Mouse (Mus musculus) spleen, postnatal 10 days (tissue): ENCODE measurements at regions not wholly inside any gene's neighbourhood (a gene's known extent, or its start where the extent isn't known, plus 50 kb on each side); places are given as distances from the start of the nearest gene placed in this dataset.

Experiments
- DNase-seq, 2 experiments: peaks; one replicate each; pipeline ENCODE4 v3.0.0; 2021 to 2022; ENCODE audit warnings: low spot score in 2 of 2

DNA sequence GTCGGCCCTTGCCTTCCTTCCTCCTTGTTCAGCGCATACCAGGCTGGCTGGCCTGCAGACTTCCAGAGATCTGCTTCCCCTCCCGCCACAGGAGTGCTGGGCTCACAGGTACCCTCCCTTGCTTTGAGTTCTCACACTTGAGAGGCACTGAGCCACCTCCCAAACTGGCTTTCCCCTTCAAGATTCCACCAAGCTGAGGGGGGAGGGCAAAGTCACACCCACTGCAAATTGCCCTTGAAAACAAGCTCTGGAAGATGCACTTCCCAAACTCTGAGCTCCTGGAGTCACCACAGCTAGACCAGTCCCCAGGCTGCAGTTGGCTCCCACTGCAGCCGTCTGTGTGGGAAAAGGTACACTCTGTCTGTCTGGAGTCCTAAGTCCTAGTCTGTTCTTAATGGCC is 142.1 kb upstream of the Slc22a12 start:
- no peak for DNase-seq

DNA sequence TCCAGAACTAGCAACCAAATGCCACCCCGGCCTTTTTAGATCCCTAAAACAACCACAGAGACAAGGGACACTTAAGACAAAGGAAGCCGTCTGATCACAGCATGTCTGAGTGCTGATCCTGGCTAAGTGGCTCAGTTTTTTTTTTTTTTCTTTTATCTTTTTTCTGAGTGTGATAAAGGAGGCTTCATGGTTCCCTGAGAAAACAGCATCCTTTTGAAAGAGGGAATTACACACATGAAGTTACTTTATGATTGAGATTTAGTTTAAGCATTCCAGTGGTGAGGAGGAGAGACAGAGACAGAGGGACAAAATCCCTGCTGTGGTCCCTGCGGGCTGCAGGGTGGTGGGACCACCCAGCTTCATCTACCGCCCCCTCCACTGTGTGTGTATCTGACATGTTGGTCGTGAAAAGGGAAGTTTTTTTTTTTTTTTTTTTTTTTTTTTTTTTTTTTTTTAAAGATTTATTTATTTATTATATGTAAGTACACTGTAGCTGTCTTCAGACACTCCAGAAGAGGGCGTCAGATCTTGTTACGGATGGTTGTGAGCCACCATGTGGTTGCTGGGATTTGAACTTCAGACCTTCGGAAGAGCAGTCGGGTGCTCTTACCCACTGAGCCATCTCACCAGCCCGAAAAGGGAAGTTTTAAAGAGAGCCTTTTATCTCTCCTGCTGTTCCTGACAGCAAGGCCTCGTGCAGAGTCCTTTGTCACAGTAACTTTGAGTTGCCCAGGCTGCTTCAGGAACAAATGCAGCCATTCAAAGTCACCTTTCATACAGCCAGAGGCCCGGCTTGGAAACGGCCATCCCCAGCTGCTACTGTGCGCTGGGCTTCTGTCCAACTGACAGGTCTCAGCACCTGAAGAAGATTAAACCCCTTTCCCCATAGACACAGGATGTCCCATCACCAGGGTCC is 136.8 kb upstream of the Slc22a12 start:
- no peak for DNase-seq

DNA sequence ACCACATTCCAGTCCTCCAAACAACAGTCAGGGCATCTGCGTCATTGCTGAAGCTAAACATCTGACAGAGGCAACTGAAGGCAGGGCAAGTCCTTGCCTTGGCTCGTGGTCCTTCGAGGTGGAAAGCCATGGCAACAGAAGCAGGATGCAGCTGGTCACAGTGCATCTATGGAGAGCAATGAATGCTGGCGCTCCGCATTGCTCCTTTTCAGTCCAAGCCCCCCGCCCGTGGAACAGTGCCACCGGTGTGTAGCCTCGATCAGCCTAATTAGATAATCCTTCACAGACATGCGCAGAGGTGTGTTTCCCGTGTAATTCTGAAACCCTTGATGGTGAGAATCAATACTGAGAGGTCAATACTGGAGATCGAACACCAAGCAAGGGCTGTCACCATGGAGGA is 134.7 kb upstream of the Slc22a12 start:
- DNase-seq, result no peak

DNA sequence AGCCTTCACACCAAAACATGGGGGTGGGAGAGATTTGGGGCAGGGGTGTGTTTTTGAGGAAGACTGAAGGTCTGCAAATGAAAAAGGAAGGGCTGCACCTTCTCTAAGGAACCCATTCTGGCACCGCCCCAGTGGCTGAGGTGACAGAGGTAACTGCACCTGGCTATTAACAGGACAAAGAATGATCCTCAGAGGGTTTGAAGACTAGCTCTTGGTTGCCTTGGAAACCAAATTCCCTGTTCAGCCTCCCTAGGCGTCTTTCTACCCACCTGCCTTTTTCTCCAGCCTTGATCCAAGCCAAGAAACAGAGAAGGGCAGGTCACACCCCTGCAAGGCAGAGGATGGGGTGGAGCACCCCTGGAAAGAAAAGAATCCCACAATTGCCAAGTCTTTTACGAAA is 132.8 kb upstream of the Slc22a12 start:
- DNase-seq, result no peak

DNA sequence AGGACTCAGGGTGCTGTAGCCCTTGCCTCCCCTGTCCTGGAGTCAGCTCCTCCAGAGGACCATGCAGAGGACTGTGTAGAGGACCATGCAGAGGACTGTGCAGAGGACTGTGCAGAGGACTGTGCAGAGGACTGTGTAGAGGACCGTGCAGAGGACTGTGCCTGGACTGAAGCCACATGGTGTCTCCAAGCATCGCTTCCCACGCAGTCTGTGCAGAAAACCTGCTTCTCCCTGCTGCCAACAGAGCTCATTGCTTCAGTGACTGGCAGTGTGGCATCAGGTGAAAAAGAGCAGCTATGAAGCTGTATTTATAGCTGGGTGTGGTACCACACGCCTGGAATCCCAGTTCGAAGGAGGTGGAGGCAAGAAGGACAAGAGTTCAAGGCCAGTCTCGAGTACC is 128.9 kb upstream of the Slc22a12 start:
- DNase-seq, result no peak

DNA sequence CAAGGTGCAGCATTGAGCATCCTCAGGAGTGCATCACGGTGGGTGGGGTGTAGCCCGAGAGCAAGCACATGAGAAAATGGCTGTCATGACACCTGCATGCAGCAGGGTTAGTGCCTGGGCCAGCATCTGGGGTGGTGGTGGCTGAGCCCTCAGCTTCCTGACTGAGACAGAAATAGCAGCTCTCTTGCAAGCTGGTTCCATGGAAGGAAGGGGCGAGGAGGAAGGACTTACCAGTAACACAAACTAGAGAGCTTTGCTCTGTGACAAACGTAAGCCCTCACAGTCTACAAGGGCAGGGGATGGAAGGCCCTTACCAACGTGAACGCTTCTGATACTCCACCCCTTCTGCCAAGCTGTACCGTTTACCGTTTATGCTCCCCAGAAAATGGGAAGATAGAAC is 127.0 kb upstream of the Slc22a12 start:
- DNase-seq, result no peak

DNA sequence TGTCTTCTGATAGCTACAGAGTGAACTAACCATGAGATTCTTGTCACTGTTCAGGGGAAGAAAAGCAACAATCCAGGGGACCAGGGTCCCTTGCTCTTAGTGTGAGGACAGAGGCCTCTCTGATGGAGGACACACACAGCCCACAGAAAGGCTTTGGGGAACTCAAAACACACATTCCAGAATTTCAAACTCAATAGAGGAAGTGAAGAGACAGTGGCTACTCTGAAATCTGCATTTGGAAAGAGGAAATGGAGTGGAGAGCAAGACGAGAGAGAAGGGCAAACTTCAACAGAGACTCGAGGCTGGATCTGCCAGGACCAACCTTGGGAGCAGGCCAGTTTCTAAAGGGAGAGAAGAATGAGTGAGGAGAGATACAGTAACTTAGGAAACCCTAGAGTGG is 125.7 kb upstream of the Slc22a12 start:
- no peak for DNase-seq

DNA sequence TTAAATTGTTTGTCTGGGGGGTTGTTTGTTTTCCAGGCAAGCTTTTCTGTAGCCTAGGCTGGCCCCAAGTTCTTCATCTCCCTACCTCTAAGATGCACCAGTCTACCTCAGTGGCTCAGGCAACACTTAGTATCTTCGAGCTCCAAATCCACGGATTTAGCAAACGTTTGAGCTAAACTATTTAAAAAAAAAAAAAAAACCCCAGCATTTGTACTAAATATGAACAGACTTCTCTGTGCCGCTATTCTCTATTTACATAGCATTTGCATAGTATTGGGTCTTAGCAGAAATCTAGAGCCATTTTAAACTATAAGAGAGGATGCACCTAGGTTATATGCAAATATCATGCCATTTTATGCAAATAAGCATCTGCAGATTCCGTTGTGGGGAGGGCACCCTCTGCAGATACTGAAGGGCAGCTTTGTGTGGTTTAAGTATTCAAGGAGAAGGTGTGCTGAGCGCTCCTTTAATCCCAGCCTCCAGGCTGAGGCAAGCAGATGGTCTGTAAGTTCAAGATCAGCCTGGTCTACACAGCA is 123.4 kb upstream of the Slc22a12 start:
- DNase-seq, result peak in 1 of 2 experiments; percentile 26

DNA sequence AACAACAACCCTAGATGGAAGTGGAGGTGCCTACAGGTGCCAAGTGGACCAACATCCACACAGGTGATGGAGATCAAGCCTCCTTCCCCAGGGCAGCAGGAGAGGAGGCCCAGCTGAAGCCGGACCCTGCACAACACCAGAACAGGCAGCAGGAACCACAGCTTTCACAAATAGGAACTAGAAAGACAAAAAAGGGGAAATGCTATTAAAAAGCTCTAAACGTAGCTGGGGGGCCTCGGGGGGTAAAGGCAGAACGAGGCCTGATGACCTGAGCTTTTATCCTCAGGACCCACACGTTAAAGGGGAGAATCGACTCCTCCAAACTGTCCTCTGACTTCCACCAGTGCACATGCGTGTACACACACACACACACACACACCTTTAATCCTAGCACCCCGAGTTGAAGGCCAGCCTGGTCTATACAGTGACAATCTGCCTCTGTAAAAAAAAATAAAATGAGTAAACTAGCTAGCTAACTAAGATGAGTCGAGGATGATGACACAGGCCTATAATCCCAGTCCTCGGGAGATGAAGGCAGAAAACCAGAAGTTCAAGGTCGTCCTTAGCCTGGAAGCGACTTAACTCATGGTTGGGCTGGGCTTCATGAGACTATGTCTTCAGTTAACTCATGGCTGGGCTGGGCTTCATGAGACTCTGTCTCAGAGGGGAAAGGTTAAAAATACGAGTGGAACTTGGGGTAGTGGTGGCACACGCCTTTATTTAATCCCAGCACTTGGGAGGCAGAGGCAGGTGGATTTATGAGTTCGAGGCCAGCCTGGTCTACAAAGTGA is 122.6 kb upstream of the Slc22a12 start:
- DNase-seq, result peak in 1 of 2 experiments; percentile 47

DNA sequence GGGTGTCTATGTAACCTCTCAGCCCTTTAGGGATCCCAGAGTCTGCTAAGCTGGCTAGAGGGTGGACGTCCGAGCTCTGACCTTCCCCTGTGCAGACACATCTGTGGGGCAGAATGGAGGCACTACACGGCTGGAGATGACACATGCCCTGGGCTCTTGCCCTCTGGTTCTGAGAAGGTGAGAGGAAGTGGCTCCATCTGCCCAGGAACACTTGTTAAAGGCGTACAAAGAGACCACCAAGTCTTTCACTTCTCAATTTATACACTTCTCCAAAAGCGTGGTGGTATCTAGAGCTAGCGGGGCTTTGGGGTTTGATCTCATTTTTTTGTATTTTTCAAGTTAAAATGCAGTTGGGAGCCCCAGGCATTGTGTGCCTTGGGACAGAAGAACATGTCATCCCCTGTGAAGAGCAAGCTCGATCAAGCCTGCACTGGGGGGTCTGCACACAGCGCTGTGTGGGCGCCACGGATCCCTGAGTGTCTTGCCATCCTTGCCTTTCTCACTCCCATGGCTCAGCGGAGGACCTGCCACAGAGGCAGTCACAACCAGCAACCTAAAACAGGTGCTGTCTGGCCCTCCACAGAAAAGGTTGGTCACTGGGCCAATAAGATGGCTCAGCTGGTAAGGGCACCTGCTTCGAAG is 121.6 kb upstream of the Slc22a12 start:
- peak in 1 of 2 experiments; percentile 40 for DNase-seq

DNA sequence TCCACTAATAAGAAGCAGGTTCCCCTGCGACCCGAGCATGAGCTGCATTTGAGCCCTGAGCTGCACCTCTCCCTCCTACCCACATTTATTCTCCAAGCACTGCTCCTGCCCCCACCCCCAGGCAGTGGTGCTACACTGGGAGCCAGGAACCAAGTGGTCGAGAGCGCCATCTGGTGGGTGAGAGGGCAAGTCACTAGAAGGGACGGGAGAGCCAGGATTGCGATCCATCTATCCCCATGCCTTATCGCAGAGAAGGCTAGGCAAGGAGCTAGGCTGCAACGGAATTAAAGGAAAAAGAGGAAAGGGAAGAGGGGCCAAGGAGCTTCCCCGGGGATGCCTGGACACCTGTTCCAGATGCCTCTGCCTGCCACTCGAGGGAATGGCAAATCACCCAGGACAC is 120.6 kb upstream of the Slc22a12 start:
- peak; percentile 70 to 85 for DNase-seq

DNA sequence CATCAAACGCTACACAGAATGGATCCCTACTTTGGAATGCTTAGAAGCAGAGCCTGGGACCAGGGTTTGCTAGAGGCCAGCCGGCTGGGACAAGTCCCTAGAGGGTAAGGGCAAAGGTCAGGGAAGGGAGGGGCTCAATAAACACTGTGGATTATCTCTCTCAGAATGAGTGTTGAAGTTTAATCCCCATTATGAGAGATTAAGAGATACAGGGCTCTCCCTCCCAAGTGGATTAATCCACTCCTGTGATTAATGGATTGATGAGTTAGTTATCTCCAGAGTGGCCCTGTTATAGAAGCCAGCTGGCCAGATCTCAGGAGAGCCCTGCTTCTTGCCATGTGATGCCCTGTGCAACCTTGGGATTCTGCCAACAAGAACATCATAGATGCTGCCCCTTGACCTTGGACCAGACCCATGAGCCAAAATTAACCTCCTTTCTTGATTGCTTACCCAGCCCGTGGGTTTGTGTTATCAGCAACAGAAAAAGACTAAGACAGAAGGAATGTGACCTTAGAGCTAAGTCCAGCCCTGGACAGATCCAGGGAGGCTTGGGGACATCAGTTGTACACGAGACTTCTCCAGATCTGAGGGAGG is 119.6 kb upstream of the Slc22a12 start:
- no peak for DNase-seq

DNA sequence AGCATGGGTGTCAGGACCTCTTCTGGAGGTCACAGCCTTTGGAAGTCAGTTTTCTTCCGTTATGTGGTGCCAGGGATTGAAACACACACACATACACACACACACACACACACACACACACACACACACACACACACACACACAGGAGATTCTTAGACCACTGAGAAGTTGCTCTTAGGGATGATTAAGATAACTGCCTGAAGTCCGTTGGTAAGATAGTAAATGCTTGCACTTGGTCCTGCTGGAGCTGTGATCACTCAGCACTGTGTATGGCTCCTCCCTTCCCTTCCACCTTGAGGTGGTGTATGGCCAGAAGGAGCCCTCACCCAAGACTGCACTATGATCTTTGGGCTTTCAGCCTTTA is 118.7 kb upstream of the Slc22a12 start:
- DNase-seq, result no peak

DNA sequence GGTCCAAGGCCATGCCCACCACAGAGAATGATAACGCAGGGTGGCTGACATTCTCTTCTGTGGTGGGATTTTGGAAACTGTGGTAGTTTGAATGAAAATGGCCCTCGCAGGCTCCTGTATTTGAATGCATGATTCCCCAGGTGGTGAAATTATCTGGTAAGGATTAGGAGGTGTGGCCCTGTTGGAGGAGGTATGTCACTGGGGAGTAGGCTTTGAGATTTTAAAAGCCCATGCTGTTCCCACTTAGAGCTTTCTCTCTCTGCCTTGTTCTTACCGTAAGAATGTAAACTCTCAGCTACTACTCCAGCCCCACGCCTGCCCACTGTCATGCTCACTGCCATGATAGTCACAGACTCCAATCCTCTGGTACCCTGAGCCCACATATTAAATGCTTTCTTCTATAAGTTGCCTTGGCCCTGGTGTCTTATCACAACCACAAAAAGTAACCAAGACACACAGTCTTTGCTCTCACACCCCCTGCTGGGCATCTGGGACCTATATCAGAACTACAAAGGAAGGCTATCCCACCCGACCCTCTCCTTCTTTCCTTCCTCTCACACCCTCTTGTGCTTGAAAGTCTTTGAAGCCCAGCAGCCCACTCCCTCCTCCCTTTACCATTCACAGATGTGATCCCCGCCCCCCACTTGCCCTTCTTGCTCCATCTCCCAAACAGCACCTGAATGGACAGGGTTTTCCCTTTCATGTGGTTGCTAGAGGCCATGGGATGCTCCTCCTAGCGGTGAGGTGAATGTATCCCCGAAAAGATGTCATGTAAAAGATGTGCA is 118.1 kb upstream of the Slc22a12 start:
- DNase-seq, result no peak

DNA sequence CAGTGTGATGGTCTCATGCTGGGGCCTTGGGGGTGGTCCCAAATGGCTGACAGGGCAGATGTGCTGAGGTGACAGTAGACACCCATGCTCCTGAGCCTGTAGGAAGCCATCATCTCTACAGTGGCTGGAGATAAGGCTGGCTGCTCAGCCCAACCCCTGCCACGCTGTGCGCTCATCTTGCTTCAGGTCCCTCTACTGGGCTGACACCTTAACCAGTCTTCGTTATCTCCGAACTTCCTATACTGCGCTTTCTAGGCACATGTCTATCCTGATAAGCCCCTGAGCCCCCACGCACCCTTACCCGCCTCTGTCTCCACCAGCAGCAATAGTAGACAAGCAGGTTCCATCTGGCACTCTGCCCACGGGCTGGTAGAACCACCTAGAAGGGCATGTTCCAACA is 117.3 kb upstream of the Slc22a12 start:
- no peak for DNase-seq

DNA sequence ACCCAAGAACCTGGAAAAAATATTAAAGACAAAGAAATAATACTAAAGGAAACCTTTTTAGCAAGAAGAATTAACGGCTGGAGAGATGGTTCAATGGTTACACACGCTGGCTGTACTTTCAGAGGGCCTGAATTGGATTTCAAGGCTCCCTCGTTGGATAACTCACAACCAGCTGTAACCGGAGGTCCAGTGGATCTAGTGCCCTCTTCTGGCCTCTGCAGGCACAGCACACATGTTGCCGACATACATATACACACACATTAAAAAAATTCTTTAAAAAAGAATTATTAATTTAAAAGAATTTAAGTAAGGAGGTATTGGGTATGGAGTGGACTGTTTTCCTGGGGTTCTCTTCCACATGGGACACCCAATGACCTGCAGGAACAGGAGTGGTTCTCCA is 111.7 kb upstream of the Slc22a12 start:
- no peak for DNase-seq

DNA sequence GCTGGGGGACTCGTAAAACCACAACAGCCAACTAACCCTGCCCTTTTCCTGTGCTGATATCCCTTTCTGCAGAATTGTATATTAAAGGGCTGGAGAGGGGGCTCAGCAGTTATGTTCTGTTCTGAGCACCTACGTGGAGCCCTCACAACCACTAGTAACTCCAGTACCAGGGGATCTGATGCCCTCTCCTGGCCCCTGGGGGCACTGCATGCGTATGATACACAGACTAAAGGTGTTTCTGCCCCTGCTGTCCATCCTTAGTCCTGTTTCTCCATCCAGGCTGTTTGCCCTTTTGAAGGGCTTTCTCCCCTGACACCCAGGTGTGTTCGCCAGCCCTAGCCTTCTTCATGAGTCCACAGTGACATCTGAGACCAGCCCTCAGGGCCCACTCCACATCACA is 109.9 kb upstream of the Slc22a12 start:
- DNase-seq, result peak in 1 of 2 experiments; percentile 67

DNA sequence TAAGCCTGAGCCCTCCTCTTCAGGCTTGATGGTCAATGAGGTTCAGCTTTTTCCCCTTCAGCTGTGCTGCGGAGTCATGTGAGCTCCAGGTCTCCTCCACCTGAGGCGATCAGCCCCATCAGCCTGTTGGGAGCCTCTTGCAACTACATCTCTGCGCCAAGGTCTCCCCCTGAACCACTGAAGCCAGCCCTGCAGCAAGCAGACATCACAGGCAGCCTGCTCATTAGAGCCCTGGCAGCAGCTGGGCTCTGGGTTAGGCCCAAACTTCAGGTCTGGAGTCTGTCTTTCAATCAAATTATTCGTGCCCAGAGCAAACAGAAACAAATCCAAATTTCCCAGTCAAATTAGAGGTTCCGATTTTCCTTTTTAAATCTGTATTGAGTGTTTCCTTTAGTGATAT is 108.4 kb upstream of the Slc22a12 start:
- no peak for DNase-seq

DNA sequence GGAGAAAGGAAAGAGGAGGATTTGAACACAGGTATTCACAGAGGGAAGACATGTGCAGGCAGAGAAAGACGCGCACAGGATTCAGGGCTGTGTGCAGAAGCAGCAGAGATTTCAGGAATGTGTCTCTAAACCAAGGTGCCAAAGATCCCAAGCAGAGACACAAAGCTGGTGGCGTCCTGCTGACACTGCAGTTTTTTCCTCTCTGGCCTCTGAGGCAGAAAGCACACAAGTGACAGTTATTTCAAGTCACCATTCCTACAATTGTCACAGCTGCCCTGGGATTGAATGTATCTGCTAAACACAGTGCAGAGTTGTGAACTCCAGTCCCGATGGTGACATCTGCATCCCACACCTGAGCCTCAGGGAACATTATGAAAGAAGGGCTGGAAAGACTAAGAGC is 107.1 kb upstream of the Slc22a12 start:
- no peak for DNase-seq

DNA sequence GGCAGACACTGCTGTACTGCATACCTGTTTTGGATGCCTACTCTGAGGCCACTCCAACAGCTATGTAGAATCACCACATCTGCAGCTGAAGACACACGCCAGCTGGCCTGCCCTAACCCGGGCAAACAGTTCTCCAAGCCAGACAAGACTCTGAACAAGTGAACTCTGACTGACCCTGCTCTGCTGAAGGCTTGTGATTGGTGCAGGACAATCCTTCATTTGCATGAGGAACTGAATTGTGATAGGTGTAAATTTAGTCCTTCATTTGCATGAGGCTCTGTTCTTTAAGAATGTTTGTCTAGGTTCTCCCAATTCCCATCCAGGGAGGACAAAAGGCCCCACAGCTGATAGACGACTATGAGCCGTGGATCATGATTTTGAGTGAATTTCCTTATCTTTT is 104.9 kb upstream of the Slc22a12 start:
- no peak for DNase-seq

DNA sequence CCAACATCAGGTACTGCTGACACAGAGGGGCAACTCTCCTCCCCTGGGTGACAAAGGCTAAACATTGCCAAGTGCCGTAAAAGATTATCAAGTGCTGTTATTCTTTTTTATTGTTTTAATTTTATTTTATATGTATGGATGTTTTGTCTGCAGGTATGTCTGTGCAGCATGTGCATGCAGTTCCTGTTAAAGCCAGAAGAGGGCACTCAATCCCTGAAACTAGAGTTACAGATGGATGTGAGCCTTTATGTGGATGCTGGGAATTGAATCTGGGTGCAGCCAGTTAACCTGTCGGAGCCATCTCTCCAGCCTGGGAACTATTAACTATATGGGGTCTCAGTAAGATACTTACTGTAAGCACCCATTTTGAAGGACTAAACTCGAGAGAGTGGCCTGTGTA is 104.4 kb upstream of the Slc22a12 start:
- DNase-seq, result peak in 1 of 2 experiments; percentile 29
